Mouse (Mus musculus): Measurements from ENCODE around the gene BC005537. TPM values are rescaled to one million over a fixed set of nuclear protein-coding genes. Genes with fewer than 3 reads are reported as not detected.
"Not testable (repeated sequence)": the region's sequence is repeated elsewhere in the genome, so short reads cannot be mapped to it uniquely, and the experiment has no call there.

Gene BC005537
- polyA plus RNA-seq, 1 experiment: 76.9 TPM

- H3K27ac ChIP-seq (ENCODE audit: control insufficient read depth, insufficient read depth, low read depth, low read length, poor library complexity): no peak overlapping the region
- no peak overlapping the region for H3K4me3 ChIP-seq (replicated peaks; ENCODE audit: control insufficient read depth, low read depth, low read length)
- WGBS: 88% methylated on average over 4 of the region's 4 CpGs
- no peak for TF ChIP-seq POLR2A (IDR thresholded peaks at IDR 0.05; ENCODE audit: borderline replicate concordance, control insufficient read depth, low read depth, low read length)
- TF ChIP-seq CTCF (IDR thresholded peaks at IDR 0.05; ENCODE audit: control insufficient read depth, insufficient read depth, low read length): no peak
- no peaks in the 10 kb centered on the region for H3K4me1 ChIP-seq (ENCODE audit: control insufficient read depth, insufficient read depth, low read length)
These were observed 24.1 kb downstream of the BC005537 start for GRCm38 (mm10) chr13:24825587-24825986.

GRCm38 (mm10) chr13:24826116-24826515 is 24.7 kb downstream of the BC005537 start:
- TF ChIP-seq CTCF (IDR thresholded peaks at IDR 0.05; ENCODE audit: control insufficient read depth, insufficient read depth, low read length) (no peak), POLR2A (IDR thresholded peaks at IDR 0.05; ENCODE audit: borderline replicate concordance, control insufficient read depth, low read depth, low read length) (no peak)
- no peak overlapping the region for H3K4me3 ChIP-seq (replicated peaks; ENCODE audit: control insufficient read depth, low read depth, low read length)
- 87% methylated on average over 7 of the region's 7 CpGs for WGBS
- no peak overlapping the region for H3K27ac ChIP-seq (ENCODE audit: control insufficient read depth, insufficient read depth, low read depth, low read length, poor library complexity)
- no peaks in the 10 kb centered on the region for H3K4me1 ChIP-seq (ENCODE audit: control insufficient read depth, insufficient read depth, low read length)

GRCm38 (mm10) chr13:24830756-24831352 is 29.4 kb downstream of the BC005537 start:
- Histone ChIP-seq H3K4me3 (replicated peaks; ENCODE audit: control insufficient read depth, low read depth, low read length) (peak overlapping the region; percentile 98), H3K4me1 (ENCODE audit: control insufficient read depth, insufficient read depth, low read length) (no peaks in the 10 kb centered on the region), H3K27ac (ENCODE audit: control insufficient read depth, insufficient read depth, low read depth, low read length, poor library complexity) (peak overlapping the region; percentile 94)
- TF ChIP-seq POLR2A (IDR thresholded peaks at IDR 0.05; ENCODE audit: borderline replicate concordance, control insufficient read depth, low read depth, low read length) (no peak), CTCF (IDR thresholded peaks at IDR 0.05; ENCODE audit: control insufficient read depth, insufficient read depth, low read length) (no peak)
- WGBS: 1% methylated on average over 20 of the region's 20 CpGs

- WGBS: under 1% methylated on average over 90 of the region's 90 CpGs
- H3K4me3 ChIP-seq (replicated peaks; ENCODE audit: control insufficient read depth, low read depth, low read length): peak within 1 kb of the TSS; percentile 98
- H3K27ac ChIP-seq (ENCODE audit: control insufficient read depth, insufficient read depth, low read depth, low read length, poor library complexity): peak within 1 kb of the TSS; percentile 96
- H3K4me1 ChIP-seq (ENCODE audit: control insufficient read depth, insufficient read depth, low read length): no peaks in the 10 kb centered on the region
- TF ChIP-seq POLR2A (IDR thresholded peaks at IDR 0.05; ENCODE audit: borderline replicate concordance, control insufficient read depth, low read depth, low read length): peak; percentile 94
- TF ChIP-seq CTCF (IDR thresholded peaks at IDR 0.05; ENCODE audit: control insufficient read depth, insufficient read depth, low read length): peak; percentile 13; the same call in 1 of the 2 replicates
These were observed 30.1 kb downstream of the BC005537 start, which contains the start of the genes Acot13 and Tdp2 for GRCm38 (mm10) chr13:24831353-24832130. Acot13 (minus strand) TSS chr13:24831540. Tdp2 (plus strand) TSS chr13:24831679.

- 5% methylated on average over 21 of the region's 21 CpGs for WGBS
These were observed 30.8 kb downstream of the BC005537 start for GRCm38 (mm10) chr13:24832131-24832810.

GRCm38 (mm10) chr13:24832811-24833155 is 31.3 kb downstream of the BC005537 start:
- no peak for TF ChIP-seq CTCF (IDR thresholded peaks at IDR 0.05; ENCODE audit: control insufficient read depth, insufficient read depth, low read length)
- TF ChIP-seq POLR2A (IDR thresholded peaks at IDR 0.05; ENCODE audit: borderline replicate concordance, control insufficient read depth, low read depth, low read length): no peak
- 40% methylated on average over 2 of the region's 2 CpGs for WGBS
- H3K4me3 ChIP-seq (replicated peaks; ENCODE audit: control insufficient read depth, low read depth, low read length): peak overlapping the region; percentile 39
- H3K4me1 ChIP-seq (ENCODE audit: control insufficient read depth, insufficient read depth, low read length): no peaks in the 10 kb centered on the region
- H3K27ac ChIP-seq (ENCODE audit: control insufficient read depth, insufficient read depth, low read depth, low read length, poor library complexity): no peak overlapping the region

More at GRCm38 (mm10) chr13:24832131-24832810, 30.8 kb downstream of the BC005537 start:
- Histone ChIP-seq H3K4me3 (replicated peaks; ENCODE audit: control insufficient read depth, low read depth, low read length) (peak overlapping the region; percentile 80), H3K27ac (ENCODE audit: control insufficient read depth, insufficient read depth, low read depth, low read length, poor library complexity) (peak overlapping the region; percentile 96), H3K4me1 (ENCODE audit: control insufficient read depth, insufficient read depth, low read length) (no peaks in the 10 kb centered on the region)
- no peak for TF ChIP-seq CTCF (IDR thresholded peaks at IDR 0.05; ENCODE audit: control insufficient read depth, insufficient read depth, low read length)
- TF ChIP-seq POLR2A (IDR thresholded peaks at IDR 0.05; ENCODE audit: borderline replicate concordance, control insufficient read depth, low read depth, low read length): no peak

GRCm38 (mm10) chr13:24837765-24838164 is 36.3 kb downstream of the BC005537 start:
- not testable (repeated sequence) for H3K4me1 ChIP-seq (ENCODE audit: control insufficient read depth, insufficient read depth, low read length)
- 80% methylated on average over 8 of the region's 8 CpGs for WGBS

GRCm38 (mm10) chr13:24839831-24840230 is 38.4 kb downstream of the BC005537 start:
- Histone ChIP-seq H3K4me3 (replicated peaks; ENCODE audit: control insufficient read depth, low read depth, low read length) (no peak overlapping the region), H3K27ac (ENCODE audit: control insufficient read depth, insufficient read depth, low read depth, low read length, poor library complexity) (no peak overlapping the region), H3K4me1 (ENCODE audit: control insufficient read depth, insufficient read depth, low read length) (no peaks in the 10 kb centered on the region)
- TF ChIP-seq POLR2A (IDR thresholded peaks at IDR 0.05; ENCODE audit: borderline replicate concordance, control insufficient read depth, low read depth, low read length): no peak
- WGBS: 37% methylated on average over 3 of the region's 3 CpGs

More at GRCm38 (mm10) chr13:24837765-24838164, 36.3 kb downstream of the BC005537 start:
- not testable (repeated sequence) for H3K4me3 ChIP-seq (replicated peaks; ENCODE audit: control insufficient read depth, low read depth, low read length); H3K27ac ChIP-seq (ENCODE audit: control insufficient read depth, insufficient read depth, low read depth, low read length, poor library complexity)
